Mouse (Mus musculus) kidney, postnatal 14 days (tissue): ENCODE results near the gene Gpbar1.

Experiments used
- DNase-seq: peaks from one replicate; pipeline ENCODE4 v3.0.0; 2022; ENCODE audit warnings: mixed read lengths

The Gpbar1 gene

GRCm38 (mm10) chr1:74278538-74278937 lies at the start of gene Gpbar1:
Gene Gpbar1 (plus strand): TSS chr1:74278550.
- DNase-seq, result no peak

GRCm38 (mm10) chr1:74229942-74230341 lies 48.4 kb upstream of the Gpbar1 start:
- no peak for DNase-seq

- DNase-seq, result no peak
Measured at GRCm38 (mm10) chr1:74230992-74231391, 47.4 kb upstream of the Gpbar1 start.

GRCm38 (mm10) chr1:74235938-74236589 lies 42.3 kb upstream of the Gpbar1 start, which contains the start of gene Arpc2:
Gene Arpc2 (plus strand): TSS chr1:74236084.
- DNase-seq, result peak; percentile 99

GRCm38 (mm10) chr1:74236590-74237317 lies 41.6 kb upstream of the Gpbar1 start:
- peak; percentile 60 for DNase-seq

GRCm38 (mm10) chr1:74237671-74238070 lies 40.7 kb upstream of the Gpbar1 start:
- DNase-seq, result no peak

GRCm38 (mm10) chr1:74238136-74238535 lies 40.2 kb upstream of the Gpbar1 start:
- DNase-seq, result no peak

GRCm38 (mm10) chr1:74239162-74239561 lies 39.2 kb upstream of the Gpbar1 start:
- no peak for DNase-seq

GRCm38 (mm10) chr1:74239618-74240017 lies 38.7 kb upstream of the Gpbar1 start:
- peak; percentile 21 for DNase-seq

GRCm38 (mm10) chr1:74240311-74240710 lies 38.0 kb upstream of the Gpbar1 start:
- peak; percentile 14 for DNase-seq

GRCm38 (mm10) chr1:74240832-74241231 lies 37.5 kb upstream of the Gpbar1 start:
- no peak for DNase-seq

- no peak for DNase-seq
Measured at GRCm38 (mm10) chr1:74245525-74245924, 32.8 kb upstream of the Gpbar1 start.

GRCm38 (mm10) chr1:74248799-74249198 lies 29.6 kb upstream of the Gpbar1 start:
- DNase-seq, result peak; percentile 64

GRCm38 (mm10) chr1:74249331-74249980 lies 28.9 kb upstream of the Gpbar1 start:
- DNase-seq, result peak; percentile 67

- DNase-seq, result no peak
Measured at GRCm38 (mm10) chr1:74250096-74250495, 28.3 kb upstream of the Gpbar1 start.

GRCm38 (mm10) chr1:74255704-74256345 lies 22.5 kb upstream of the Gpbar1 start:
- no peak for DNase-seq

GRCm38 (mm10) chr1:74256782-74257181 lies 21.6 kb upstream of the Gpbar1 start:
- no peak for DNase-seq

- no peak for DNase-seq
Measured at GRCm38 (mm10) chr1:74262510-74262909, 15.8 kb upstream of the Gpbar1 start.

GRCm38 (mm10) chr1:74268750-74269149 lies 9.6 kb upstream of the Gpbar1 start:
- no peak for DNase-seq

GRCm38 (mm10) chr1:74271659-74272058 lies 6.7 kb upstream of the Gpbar1 start:
- DNase-seq, result no peak

- no peak for DNase-seq
Measured at GRCm38 (mm10) chr1:74275015-74275414, 3.3 kb upstream of the Gpbar1 start.

GRCm38 (mm10) chr1:74277041-74277440 lies 1.3 kb upstream of the Gpbar1 start:
- DNase-seq, result no peak

- peak; percentile 78 for DNase-seq
Measured at GRCm38 (mm10) chr1:74277883-74278537, 340 bp upstream of the Gpbar1 start.
